Mouse (Mus musculus) heart, postnatal 0 days (tissue): Measurements from ENCODE around the gene Kctd17. TPM values are rescaled to one million over a fixed set of nuclear protein-coding genes. Genes with fewer than 3 reads are reported as not detected.

Experiments
- ATAC-seq: fragments of 200-750 bp; cut with Nextera tagmentation; 2 replicates; pipeline ENCODE4 v1.8.0; 2017; ENCODE audit warnings: low read depth, moderate number of reproducible peaks, moderate library complexity; ENCODE audit not compliant: insufficient read depth
- DNase-seq: peaks from one replicate; pipeline ENCODE4 v3.0.0-alpha.2; 2016; ENCODE audit warnings: low spot score
- H3K27ac ChIP-seq: fragments of 300-500 bp; sonication (generic); 2 replicates; pipeline ENCODE4 v1.5.1; 2014; ENCODE audit warnings: low read depth, mild to moderate bottlenecking
- H3K27me3 ChIP-seq: fragments of 300-500 bp; sonication (generic); 2 replicates; pipeline ENCODE4 v1.6.1; 2014; ENCODE audit warnings: low read length, mixed read lengths; ENCODE audit not compliant: control insufficient read depth, insufficient read depth
- H3K36me3 ChIP-seq: fragments of 300-500 bp; sonication (generic); replicated peaks from 2 replicates; pipeline ENCODE4 v1.6.1; 2014; ENCODE audit warnings: low read length, mixed read lengths; ENCODE audit not compliant: control insufficient read depth, insufficient read depth
- H3K4me1 ChIP-seq: fragments of 300-500 bp; sonication (generic); 2 replicates; pipeline ENCODE4 v1.6.1; 2014; ENCODE audit warnings: antibody characterized with exemption; ENCODE audit not compliant: control insufficient read depth, insufficient read depth
- H3K4me2 ChIP-seq: fragments of 300-500 bp; sonication (generic); 2 replicates; pipeline ENCODE4 v1.6.1; 2014; ENCODE audit warnings: low read depth, mild to moderate bottlenecking, low read length, moderate library complexity
- H3K4me3 ChIP-seq: fragments of 300-500 bp; sonication (generic); 2 replicates; pipeline ENCODE4 v1.5.1; 2014; ENCODE audit warnings: low read depth, low read length
- H3K9ac ChIP-seq: fragments of 300-500 bp; sonication (generic); replicated peaks from 2 replicates; pipeline ENCODE4 v1.6.1; 2014; ENCODE audit warnings: low read depth, low read length, mixed read lengths
- H3K9me3 ChIP-seq: fragments of 300-500 bp; sonication (generic); replicated peaks from 2 replicates; pipeline ENCODE4 v1.6.1; 2016; ENCODE audit warnings: low read length; ENCODE audit not compliant: control insufficient read depth
- CTCF ChIP-seq: IDR thresholded peaks from 2 replicates; pipeline ENCODE4 v1.5.1; 2016; ENCODE audit warnings: antibody characterized with exemption, control low read depth, low read depth
- EP300 ChIP-seq: IDR thresholded peaks from 2 replicates; pipeline ENCODE4 v1.6.1; 2016; ENCODE audit warnings: antibody characterized with exemption, low read depth
- WGBS: fragments of 180-500 bp; shearing (Covaris S2); extraction: QIAGEN DNeasy Blood & Tissue Kit; methylation state at CpG from one replicate; pipeline ENCODE4 v1.1.7; 2014; 5-methylcytosine and 5-hydroxymethylcytosine counted together
- polyA plus RNA-seq: library from polyadenylated mRNA; unstranded; fragments of >200 nt; fragmentation: Nextera tagmentation; extraction: Ambion mirVana; gene quantifications from 2 replicates; pipeline ENCODE4 v1.2.1, GENCODE M21; 2015
- total RNA-seq: library from RNA; depleted of rRNA; stranded (reverse); fragments of >200 nt; gene quantifications from 2 replicates; pipeline ENCODE4 v1.2.3, GENCODE M21; 2014; ENCODE audit warnings: low replicate concordance; rRNA removed

Gene Kctd17
- total RNA-seq, result 38.4 and 49.8 TPM in 2 replicates
- 15.7 and 17.8 TPM in 2 replicates for polyA plus RNA-seq

- WGBS, result 2% methylated on average over 47 of the region's 52 CpGs
- Histone ChIP-seq H3K9me3 (no peaks in the 10 kb centered on the region), H3K4me3 (peak within 1 kb of the TSS; percentile 58), H3K9ac (peak within 1 kb of the TSS; percentile 55), H3K36me3 (peaks cover 5% of the 10 kb centered on the region; the same call in 1 of the 2 replicates), H3K27ac (peak within 1 kb of the TSS; percentile 75), H3K4me2 (peak within 1 kb of the TSS; percentile 72), H3K4me1 (no peaks in the 10 kb centered on the region), H3K27me3 (peaks cover 18% of the 10 kb centered on the region)
- ATAC-seq (peak; percentile 72), DNase-seq (peak; percentile 32)
- no peak for TF ChIP-seq CTCF
- no peak; the same call in 1 of the 2 replicates for TF ChIP-seq EP300
These were observed at the start of gene Kctd17 for GRCm38 (mm10) chr15:78428391-78429138. Gene Kctd17 (plus strand): TSS chr15:78428564.

- WGBS, result 69% methylated on average over 2 of the region's 2 CpGs
- no peak overlapping the region for H3K27ac ChIP-seq
- ATAC-seq, result no peak
These were observed 48.2 kb upstream of the Kctd17 start for GRCm38 (mm10) chr15:78380208-78380607.

GRCm38 (mm10) chr15:78380741-78381140 lies 47.6 kb upstream of the Kctd17 start:
- TF ChIP-seq EP300 (no peak), CTCF (no peak)
- H3K9me3 ChIP-seq, result peaks cover 5% of the 10 kb centered on the region; the same call in 1 of the 2 replicates
- H3K36me3 ChIP-seq, result no peaks in the 10 kb centered on the region
- no peak overlapping the region for H3K4me2 ChIP-seq
- H3K27me3 ChIP-seq, result no peaks in the 10 kb centered on the region
- no peak overlapping the region for H3K9ac ChIP-seq
- DNase-seq, result no peak
- H3K27ac ChIP-seq, result no peak overlapping the region
- 71% methylated on average over 4 of the region's 4 CpGs for WGBS
- H3K4me1 ChIP-seq, result peaks cover 12% of the 10 kb centered on the region
- H3K4me3 ChIP-seq, result no peak overlapping the region
- ATAC-seq, result no peak

More at GRCm38 (mm10) chr15:78380208-78380607, 48.2 kb upstream of the Kctd17 start:
- no peak overlapping the region for H3K9ac ChIP-seq
- no peaks in the 10 kb centered on the region for H3K27me3 ChIP-seq
- TF ChIP-seq CTCF (no peak), EP300 (no peak)
- no peak for DNase-seq
- H3K4me1 ChIP-seq, result peaks cover 11% of the 10 kb centered on the region
- no peak overlapping the region for H3K4me3 ChIP-seq
- H3K36me3 ChIP-seq, result no peaks in the 10 kb centered on the region
- H3K9me3 ChIP-seq, result peaks cover 5% of the 10 kb centered on the region; the same call in 1 of the 2 replicates
- H3K4me2 ChIP-seq, result no peak overlapping the region

- DNase-seq (no peak), ATAC-seq (no peak)
- Histone ChIP-seq H3K9me3 (peaks cover 5% of the 10 kb centered on the region; the same call in 1 of the 2 replicates), H3K36me3 (no peaks in the 10 kb centered on the region), H3K4me2 (no peak overlapping the region), H3K27me3 (no peaks in the 10 kb centered on the region), H3K4me1 (peaks cover 12% of the 10 kb centered on the region), H3K27ac (no peak overlapping the region), H3K4me3 (no peak overlapping the region), H3K9ac (no peak overlapping the region)
- 88% methylated on average over 4 of the region's 4 CpGs for WGBS
- TF ChIP-seq CTCF, result no peak
- no peak for TF ChIP-seq EP300
These were observed 46.2 kb upstream of the Kctd17 start for GRCm38 (mm10) chr15:78382115-78382514.

- no peaks in the 10 kb centered on the region for H3K27me3 ChIP-seq
- no peak for TF ChIP-seq CTCF
- no peak for TF ChIP-seq EP300
- 65% methylated on average over 11 of the region's 11 CpGs for WGBS
- ATAC-seq (peak; percentile 73), DNase-seq (no peak)
- no peak overlapping the region for H3K4me3 ChIP-seq
- H3K4me2 ChIP-seq, result no peak overlapping the region
- peaks cover 5% of the 10 kb centered on the region; the same call in 1 of the 2 replicates for H3K9me3 ChIP-seq
- H3K9ac ChIP-seq, result no peak overlapping the region
- peak overlapping the region; percentile 45; the same call in 1 of the 2 replicates for H3K27ac ChIP-seq
- peaks cover 12% of the 10 kb centered on the region for H3K4me1 ChIP-seq
- H3K36me3 ChIP-seq, result no peaks in the 10 kb centered on the region
These were observed 44.7 kb upstream of the Kctd17 start for GRCm38 (mm10) chr15:78383450-78384219.
